Mouse (Mus musculus): ENCODE results near the gene Irs1.
A peak's percentile ranks its signal among the peaks of the same experiment; 100 is the strongest.

Gene Irs1

GRCm38 (mm10) chr1:82291151-82291797 is at the start of gene Irs1:
Gene Irs1 (minus strand): TSS chr1:82291416.
- DNase-seq: peak; percentile 89

GRCm38 (mm10) chr1:82334506-82334905 is 43.3 kb upstream of the Irs1 start:
- DNase-seq: no peak

GRCm38 (mm10) chr1:82329954-82330247 is 38.7 kb upstream of the Irs1 start:
- no peak for DNase-seq

- DNase-seq: no peak
Measured at GRCm38 (mm10) chr1:82329237-82329953, 38.2 kb upstream of the Irs1 start.

GRCm38 (mm10) chr1:82328033-82328775 is 37.0 kb upstream of the Irs1 start:
- DNase-seq: no peak

GRCm38 (mm10) chr1:82326120-82326519 is 34.9 kb upstream of the Irs1 start:
- DNase-seq: no peak

- DNase-seq: no peak
Measured at GRCm38 (mm10) chr1:82324131-82324785, 33.0 kb upstream of the Irs1 start.

GRCm38 (mm10) chr1:82321441-82321840 is 30.2 kb upstream of the Irs1 start:
- no peak for DNase-seq

- no peak for DNase-seq
Measured at GRCm38 (mm10) chr1:82320864-82321263, 29.6 kb upstream of the Irs1 start.

- DNase-seq: no peak
Measured at GRCm38 (mm10) chr1:82320456-82320855, 29.2 kb upstream of the Irs1 start.

- peak; percentile 63 for DNase-seq
Measured at GRCm38 (mm10) chr1:82316746-82317126, 25.5 kb upstream of the Irs1 start.

- peak; percentile 98 for DNase-seq
Measured at GRCm38 (mm10) chr1:82316111-82316745, 25.0 kb upstream of the Irs1 start, which contains the start of gene Rhbdd1. Gene Rhbdd1 (plus strand): TSS chr1:82316452.

GRCm38 (mm10) chr1:82304483-82304882 is 13.3 kb upstream of the Irs1 start:
- no peak for DNase-seq

- no peak for DNase-seq
Measured at GRCm38 (mm10) chr1:82298586-82298985, 7.4 kb upstream of the Irs1 start.

- DNase-seq: peak; percentile 78
Measured at GRCm38 (mm10) chr1:82294102-82294501, 2.9 kb upstream of the Irs1 start.

GRCm38 (mm10) chr1:82292771-82293170 is 1.6 kb upstream of the Irs1 start:
- peak; percentile 69 for DNase-seq

GRCm38 (mm10) chr1:82291930-82292712 is 905 bp upstream of the Irs1 start:
- DNase-seq: no peak

GRCm38 (mm10) chr1:82290723-82291150 is 479 bp downstream of the Irs1 start:
- DNase-seq: peak; percentile 88

- peak; percentile 65 for DNase-seq
Measured at GRCm38 (mm10) chr1:82289990-82290681, 1.1 kb downstream of the Irs1 start.

GRCm38 (mm10) chr1:82289116-82289989 is 1.9 kb downstream of the Irs1 start:
- DNase-seq: no peak

Measured in lung, postnatal 36 days (tissue).